Mouse (Mus musculus): ENCODE measurements around the gene Clrn2.

- no peak for TF ChIP-seq CTCF (IDR thresholded peaks at IDR 0.05; ENCODE audit: low read depth)
- TF ChIP-seq EP300 (IDR thresholded peaks at IDR 0.05; ENCODE audit: low read depth) = no peak
Measured at GRCm38 (mm10) chr5:45406129-45406528, 47.4 kb upstream of the Clrn2 start.

Measured in heart, postnatal 0 days (tissue).